Mouse (Mus musculus) lung, adult 2 months (tissue): ENCODE data around the gene Nfix. TPM values are rescaled to one million over a fixed set of nuclear protein-coding genes. Genes with fewer than 3 reads are reported as not detected.

Experiments used
- DNase-seq: peaks from one replicate; pipeline ENCODE4 v3.0.0; 2022
- H3K4me1 ChIP-seq: fragments of 200-500 bp; 2 replicates; pipeline ENCODE4 v1.6.1; 2011; ENCODE audit warnings: low read length; ENCODE audit not compliant: control insufficient read depth, insufficient read depth
- H3K4me3 ChIP-seq: fragments of 200-500 bp; replicated peaks from 2 replicates; pipeline ENCODE3; 2011; ENCODE audit warnings: low read depth, mild to moderate bottlenecking, control low read depth, low read length; ENCODE audit errors: extremely low read depth
- CTCF ChIP-seq: fragments of 200-500 bp; IDR thresholded peaks from 2 replicates; pipeline ENCODE4 v1.5.1; 2011; ENCODE audit warnings: mild to moderate bottlenecking, low read length, control low read depth; ENCODE audit not compliant: insufficient read depth
- POLR2A ChIP-seq: fragments of 200-500 bp; IDR thresholded peaks from 2 replicates; pipeline ENCODE4 v1.6.1; 2011; ENCODE audit warnings: low read depth, mild to moderate bottlenecking, control low read depth, low read length, borderline replicate concordance; ENCODE audit errors: extremely low read depth
- WGBS: fragments of 180-500 bp; shearing (Covaris S2); methylation state at CpG from one replicate; pipeline ENCODE4 v1.1.7; 2018; 5-methylcytosine and 5-hydroxymethylcytosine counted together
- polyA plus RNA-seq: library from polyadenylated mRNA; depleted of rRNA; stranded (reverse); fragments of >200 nt; gene quantifications from 2 replicates; pipeline ENCODE4 v1.2.3, GENCODE M21; 2012

Nfix gene
- polyA plus RNA-seq, 1 experiment, result 96.2 TPM

GRCm38 (mm10) chr8:84780949-84781680 lies 19.0 kb downstream of the Nfix start:
- Histone ChIP-seq H3K4me1 (peaks cover 24% of the 10 kb centered on the region), H3K4me3 (no peak overlapping the region)
- no peak for TF ChIP-seq CTCF
- no peak for TF ChIP-seq POLR2A
- 75% methylated on average over 6 of the region's 6 CpGs for WGBS
- no peak for DNase-seq

- peaks cover 24% of the 10 kb centered on the region for H3K4me1 ChIP-seq
- H3K4me3 ChIP-seq, result no peak overlapping the region
- TF ChIP-seq CTCF (no peak), POLR2A (no peak)
- no peak for DNase-seq
- WGBS, result 72% methylated on average over 13 of the region's 13 CpGs
Observed at GRCm38 (mm10) chr8:84780225-84780555, 20.0 kb downstream of the Nfix start.

- peaks cover 23% of the 10 kb centered on the region for H3K4me1 ChIP-seq
- TF ChIP-seq CTCF (no peak), POLR2A (no peak)
- WGBS, result 63% methylated on average over 19 of the region's 19 CpGs
- no peak for DNase-seq
- H3K4me3 ChIP-seq, result no peak overlapping the region
Observed at GRCm38 (mm10) chr8:84779519-84780224, 20.5 kb downstream of the Nfix start.

GRCm38 (mm10) chr8:84778638-84779380 lies 21.3 kb downstream of the Nfix start:
- DNase-seq, result no peak
- Histone ChIP-seq H3K4me1 (peaks cover 21% of the 10 kb centered on the region), H3K4me3 (no peak overlapping the region)
- TF ChIP-seq CTCF, result no peak
- TF ChIP-seq POLR2A, result no peak
- whole genome bisulfite sequencing, result 60% methylated on average over 11 of the region's 11 CpGs

- TF ChIP-seq CTCF, result no peak
- TF ChIP-seq POLR2A, result no peak
- no peak overlapping the region for H3K4me3 ChIP-seq
- peaks cover 21% of the 10 kb centered on the region for H3K4me1 ChIP-seq
- no peak for DNase-seq
- 74% methylated on average over 10 of the region's 10 CpGs for WGBS
Observed at GRCm38 (mm10) chr8:84777899-84778637, 22.1 kb downstream of the Nfix start.

GRCm38 (mm10) chr8:84776569-84776968 lies 23.6 kb downstream of the Nfix start:
- Histone ChIP-seq H3K4me3 (no peak overlapping the region), H3K4me1 (peaks cover 26% of the 10 kb centered on the region)
- no peak for DNase-seq
- no peak for TF ChIP-seq POLR2A
- no peak for TF ChIP-seq CTCF
- 89% methylated on average over 1 of the region's 1 CpGs for WGBS

GRCm38 (mm10) chr8:84775621-84776113 lies 24.5 kb downstream of the Nfix start:
- Histone ChIP-seq H3K4me3 (no peak overlapping the region), H3K4me1 (peaks cover 28% of the 10 kb centered on the region)
- no peak for DNase-seq
- TF ChIP-seq CTCF, result no peak
- no peak for TF ChIP-seq POLR2A
- WGBS, result 37% methylated on average over 7 of the region's 7 CpGs

GRCm38 (mm10) chr8:84775105-84775591 lies 25.0 kb downstream of the Nfix start:
- peaks cover 29% of the 10 kb centered on the region for H3K4me1 ChIP-seq
- no peak overlapping the region for H3K4me3 ChIP-seq
- 7% methylated on average over 13 of the region's 13 CpGs for WGBS
- no peak for DNase-seq
- no peak for TF ChIP-seq CTCF
- no peak for TF ChIP-seq POLR2A

- no peak for DNase-seq
- H3K4me3 ChIP-seq, result no peak overlapping the region
- TF ChIP-seq POLR2A (no peak), CTCF (no peak)
- peaks cover 33% of the 10 kb centered on the region for H3K4me1 ChIP-seq
- 17% methylated on average over 10 of the region's 10 CpGs for WGBS
Observed at GRCm38 (mm10) chr8:84774473-84774911, 25.7 kb downstream of the Nfix start.
